Mouse (Mus musculus) adrenal gland, postnatal 36 days (tissue): ENCODE data around the gene Csnk1e. TPM values are rescaled to one million over a fixed set of nuclear protein-coding genes. Genes with fewer than 3 reads are reported as not detected.

ENCODE experiments used
- DNase-seq, 2 experiments: peaks; one replicate each; pipeline ENCODE4 v3.0.0; 2021; ENCODE audit warnings: mixed read lengths in 1 of 2
- total RNA-seq, 2 experiments: library from RNA; stranded (reverse); gene quantifications; 2 replicates each; pipeline ENCODE4 v1.2.3; 2021

Csnk1e gene
- total RNA-seq, 2 experiments from 2014 or later = 69.0 to 96.0 TPM

- no peak for DNase-seq
Measured at GRCm38 (mm10) chr15:79395281-79395680, 60.1 kb downstream of the Csnk1e start.

DNA sequence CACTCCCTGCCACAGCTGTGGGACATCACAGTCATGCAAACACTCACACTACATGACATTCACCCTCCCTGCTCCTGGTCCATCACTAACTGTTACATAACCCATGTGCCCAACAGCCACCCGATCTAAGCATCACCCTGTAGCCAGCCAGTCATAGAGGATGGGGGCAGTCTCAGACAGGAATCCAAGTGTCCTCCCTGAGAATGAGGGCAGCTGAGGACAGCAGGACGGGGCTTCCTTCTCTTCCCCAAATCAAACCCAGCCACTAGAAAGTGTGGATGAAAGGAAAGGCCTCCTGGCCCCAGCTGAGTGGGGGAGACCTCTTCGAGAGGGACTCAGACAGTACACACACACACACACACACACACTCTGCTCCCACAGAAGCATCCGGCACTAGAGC, 60.5 kb downstream of the Csnk1e start:
- no peak for DNase-seq

DNA sequence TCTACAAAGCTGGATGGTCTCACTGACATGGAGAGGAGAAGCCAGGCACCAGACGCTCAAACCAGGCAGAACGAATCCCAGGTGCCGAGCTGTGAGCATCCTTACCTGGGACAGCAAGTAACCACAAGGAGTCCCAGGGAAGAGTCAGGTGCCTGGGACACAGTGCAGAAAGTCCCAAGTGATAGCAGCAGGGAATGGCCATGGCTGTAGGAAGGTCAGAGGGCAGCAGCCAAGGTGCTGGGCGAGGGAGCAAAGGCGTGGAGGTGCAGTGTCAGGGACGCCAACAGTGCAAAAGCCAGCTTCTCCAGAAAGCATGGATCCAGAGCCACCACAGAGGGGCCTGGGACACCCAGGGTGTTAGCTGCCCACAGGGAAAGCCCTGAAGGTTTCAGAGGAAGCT, 62.3 kb downstream of the Csnk1e start:
- no peak for DNase-seq

DNA sequence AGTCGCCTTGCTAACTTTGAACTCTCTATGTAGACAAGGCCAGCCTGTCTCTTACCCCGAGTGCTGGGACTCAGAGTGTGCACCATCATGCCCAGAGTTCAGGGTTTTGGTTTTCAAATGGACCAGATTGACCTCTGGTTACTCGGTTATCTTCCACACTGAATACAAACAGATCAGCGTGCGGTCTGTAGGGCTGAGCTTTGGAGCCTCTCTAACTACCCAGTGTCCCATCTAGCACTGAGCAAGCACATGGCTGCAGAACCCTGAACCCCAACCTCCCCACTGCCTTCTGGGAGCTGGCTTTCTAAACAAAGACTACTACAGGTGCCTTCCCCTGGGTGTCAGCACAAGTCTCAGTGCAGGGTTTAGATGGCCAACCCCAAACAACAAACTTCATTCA, 62.8 kb downstream of the Csnk1e start:
- DNase-seq = no peak

GRCm38 (mm10) chr15:79391447-79392093, 63.8 kb downstream of the Csnk1e start:
- DNase-seq = peak; percentile 80

DNA sequence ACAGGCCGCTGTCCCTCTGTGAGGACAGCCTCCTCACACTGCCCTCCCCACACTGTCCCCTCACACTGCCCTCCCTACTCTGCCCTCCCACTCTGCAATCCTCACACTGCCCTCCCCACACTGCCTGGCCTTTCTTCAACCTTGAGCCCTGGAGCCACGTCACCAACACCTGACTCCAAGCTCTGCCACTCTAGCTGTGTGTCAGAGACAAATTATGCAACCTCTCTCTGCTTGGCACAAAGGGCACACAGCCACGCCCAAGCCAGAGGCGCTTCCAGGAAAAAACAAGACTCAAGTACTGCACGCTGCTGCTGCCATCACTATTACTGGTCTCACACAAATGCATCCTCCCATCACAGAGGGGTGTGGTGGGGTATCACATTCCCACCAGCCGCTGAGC, 64.9 kb downstream of the Csnk1e start:
- peak; percentile 81 to 88 for DNase-seq

GRCm38 (mm10) chr15:79388171-79388570, 67.2 kb downstream of the Csnk1e start:
- no peak for DNase-seq

DNA sequence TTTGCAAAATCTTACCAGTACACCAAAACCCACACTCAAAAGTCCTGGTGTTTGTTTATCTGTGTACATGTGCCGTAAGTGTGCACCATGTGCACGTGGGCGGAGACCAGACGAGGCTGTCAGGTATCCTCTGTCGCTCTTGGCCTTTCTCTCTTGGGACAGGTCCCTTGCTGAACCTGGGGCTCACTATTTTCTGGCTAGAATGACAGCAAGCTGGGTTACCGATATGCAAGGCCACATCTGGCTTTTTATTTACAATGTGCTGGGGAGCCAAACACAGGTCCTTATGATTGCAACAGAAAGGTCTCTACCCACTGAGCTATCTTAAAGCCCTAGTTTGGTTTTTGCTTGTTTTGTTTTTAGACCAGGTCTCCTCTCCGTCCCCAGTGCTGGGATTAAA, 67.8 kb downstream of the Csnk1e start:
- no peak for DNase-seq

- no peak for DNase-seq
Measured at GRCm38 (mm10) chr15:79387081-79387480, 68.3 kb downstream of the Csnk1e start.

GRCm38 (mm10) chr15:79381644-79382043, 73.7 kb downstream of the Csnk1e start:
- DNase-seq = no peak

DNA sequence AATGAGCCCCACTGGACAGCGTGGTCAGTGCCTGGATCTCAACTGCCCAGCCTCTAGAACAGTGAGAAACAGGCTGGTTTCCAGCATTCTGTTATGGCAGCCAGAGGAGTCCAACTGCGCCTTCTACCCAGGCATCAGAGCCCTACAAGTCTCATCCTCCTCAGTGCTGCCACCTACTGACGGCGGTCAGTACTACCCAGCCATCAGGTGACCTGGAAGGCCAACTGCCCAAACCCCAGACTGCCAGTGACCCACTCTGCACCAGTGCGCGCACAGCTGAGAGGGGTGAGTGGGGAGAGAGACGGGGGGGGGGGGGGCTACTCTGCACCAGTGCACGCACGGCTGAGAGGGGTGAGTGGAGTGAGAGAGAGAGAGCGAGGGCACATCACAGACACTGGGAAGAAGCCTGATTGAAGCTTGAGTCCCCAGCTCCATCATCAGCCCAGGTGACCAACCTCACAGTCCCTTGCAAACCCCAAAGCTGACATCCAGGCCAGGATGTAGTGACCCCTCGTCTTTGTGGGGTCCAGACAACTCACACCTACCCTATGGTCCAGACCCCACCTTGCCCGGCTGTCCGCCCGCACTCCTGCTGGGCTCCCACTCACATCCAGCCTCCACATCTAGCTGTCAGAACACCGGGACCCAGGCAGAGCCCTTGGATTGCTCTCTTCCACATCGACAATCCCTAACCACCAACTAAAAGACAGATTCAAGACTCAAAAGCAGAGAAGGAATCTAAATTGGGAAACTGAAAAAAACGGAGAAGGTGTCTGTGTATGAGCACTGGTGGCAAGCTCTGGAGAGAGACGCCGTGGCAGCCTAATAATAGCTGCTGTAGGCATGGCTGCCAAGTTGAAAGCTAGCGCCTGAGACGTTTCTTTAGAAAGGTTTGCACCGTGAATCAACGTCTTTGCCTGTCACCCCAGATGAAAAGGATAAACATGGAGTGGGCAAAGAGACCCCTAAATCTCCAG, 74.6 kb downstream of the Csnk1e start:
- peak; percentile 77 to 82 for DNase-seq

- no peak for DNase-seq
Measured at GRCm38 (mm10) chr15:79379658-79380057, 75.7 kb downstream of the Csnk1e start.

GRCm38 (mm10) chr15:79378608-79379007, 76.8 kb downstream of the Csnk1e start:
- DNase-seq = no peak

DNA sequence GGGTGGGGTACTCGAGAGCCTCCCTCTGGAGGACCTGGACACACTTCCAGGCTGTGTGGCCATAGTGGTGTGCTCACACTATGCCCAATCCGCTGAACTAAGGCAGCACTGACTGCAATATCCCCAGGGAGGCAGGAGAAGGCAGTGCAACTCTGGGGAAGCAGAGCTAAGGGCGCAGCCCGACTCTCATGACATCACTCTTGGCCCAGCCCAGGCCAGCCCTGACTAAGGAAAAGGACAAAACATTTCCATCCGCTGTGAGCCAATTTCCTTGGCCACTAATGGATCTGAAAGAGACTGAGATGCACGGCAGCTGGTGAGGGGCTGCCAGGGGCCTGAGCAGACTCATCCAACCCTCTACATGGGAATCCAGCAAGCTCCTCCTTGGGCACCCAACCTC, 77.7 kb downstream of the Csnk1e start:
- DNase-seq = peak; percentile 62 to 81

DNA sequence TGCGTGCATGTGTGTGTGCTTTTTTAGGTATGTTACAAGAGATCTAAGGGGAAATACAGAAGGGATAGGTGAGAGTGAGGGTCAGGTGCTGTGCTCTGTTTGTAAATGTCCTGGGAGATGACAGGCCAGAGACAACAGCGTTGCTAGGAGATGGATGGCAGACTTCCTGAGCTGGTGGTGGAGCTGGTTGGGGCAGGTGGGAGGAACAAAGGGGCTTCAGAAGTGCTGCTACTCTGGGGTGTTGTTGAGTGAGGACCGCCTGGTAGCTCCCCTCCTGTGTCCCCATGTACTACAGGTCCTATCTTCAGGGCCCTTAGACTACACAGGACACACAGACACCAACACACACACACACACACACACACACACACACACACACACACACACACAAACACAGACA, 80.6 kb downstream of the Csnk1e start:
- DNase-seq = no peak

GRCm38 (mm10) chr15:79370281-79370843, 85.0 kb downstream of the Csnk1e start:
- no peak for DNase-seq

GRCm38 (mm10) chr15:79369452-79370280, 85.7 kb downstream of the Csnk1e start:
- DNase-seq = no peak

DNA sequence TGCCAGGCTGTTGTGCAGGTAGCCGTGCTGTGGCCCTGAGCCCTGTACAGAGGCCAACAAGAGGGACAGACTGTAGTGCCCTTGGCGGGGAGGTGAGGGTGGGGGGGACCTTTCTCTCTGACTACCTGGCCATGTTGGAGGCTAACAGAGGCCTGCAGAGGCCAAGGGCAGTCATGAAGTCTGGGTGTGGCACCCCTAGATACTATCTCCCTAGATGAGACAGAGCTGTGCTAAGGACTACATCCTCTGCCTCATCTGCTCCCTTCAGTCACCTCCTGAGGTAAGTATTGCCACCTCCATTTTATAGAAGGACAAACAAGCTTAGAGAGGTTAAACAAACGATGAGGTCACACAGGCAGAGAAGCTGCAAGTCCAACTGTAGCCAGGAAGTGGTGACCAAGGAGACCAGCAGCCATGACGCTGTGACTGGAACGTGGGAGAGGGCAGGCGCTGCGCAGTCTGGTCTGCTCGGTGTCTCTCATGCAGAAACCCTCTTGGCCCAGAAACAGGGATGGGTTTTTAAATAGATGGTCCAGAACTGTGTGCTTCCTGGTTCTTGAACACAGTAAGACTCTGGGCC, 86.4 kb downstream of the Csnk1e start:
- no peak for DNase-seq

- peak; percentile 68 to 72 for DNase-seq
Measured at GRCm38 (mm10) chr15:79368313-79368811, 87.0 kb downstream of the Csnk1e start.
